Mouse (Mus musculus) ovary, postnatal 36 days (tissue): ENCODE measurements around the gene Wdr61.
"Not testable (repeated sequence)": the region's sequence is repeated elsewhere in the genome, so short reads cannot be mapped to it uniquely, and the experiment has no call there.

Experiments used
- DNase-seq: peaks from one replicate; pipeline ENCODE4 v3.0.0; 2022; ENCODE audit warnings: low spot score, mixed read lengths

Wdr61 gene

DNA sequence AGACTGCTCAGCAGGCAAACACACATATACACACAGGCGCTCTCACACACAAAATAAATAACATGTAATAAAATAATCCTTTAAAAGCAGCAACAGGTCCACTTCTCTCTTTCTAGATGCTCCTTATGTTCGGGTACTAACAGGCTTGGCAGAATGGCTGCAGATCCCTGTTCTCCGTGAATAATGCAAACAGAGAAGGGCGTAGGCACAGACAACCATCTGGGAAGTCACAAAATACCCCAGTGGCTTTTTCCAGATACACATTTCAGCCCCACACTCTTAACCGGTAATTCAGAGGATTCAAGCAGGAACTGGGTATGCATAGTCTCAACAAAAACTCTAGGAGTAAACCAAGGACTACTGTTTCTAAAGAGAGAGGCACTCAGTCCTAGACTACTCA, 8.0 kb downstream of the Wdr61 start:
- DNase-seq = no peak

DNA sequence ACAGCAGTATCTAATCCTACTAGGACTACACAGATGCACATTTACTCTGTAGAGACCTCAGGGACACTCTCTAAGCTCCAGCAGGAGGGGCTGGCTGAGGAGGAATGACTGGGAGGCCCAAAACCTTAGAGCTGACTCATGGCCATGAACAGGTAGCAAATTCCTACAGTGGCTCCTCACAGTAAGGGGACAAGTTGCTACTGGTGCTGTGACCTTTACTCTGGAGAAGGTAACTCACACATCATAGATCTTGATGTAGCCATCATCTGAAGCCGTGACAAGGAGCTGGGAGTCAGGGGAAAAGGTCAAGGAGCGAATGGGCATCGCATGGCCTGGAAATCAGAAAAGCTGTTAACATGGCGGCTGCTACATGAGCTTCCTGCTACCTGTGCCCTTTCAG, 11.7 kb downstream of the Wdr61 start:
- no peak for DNase-seq

DNA sequence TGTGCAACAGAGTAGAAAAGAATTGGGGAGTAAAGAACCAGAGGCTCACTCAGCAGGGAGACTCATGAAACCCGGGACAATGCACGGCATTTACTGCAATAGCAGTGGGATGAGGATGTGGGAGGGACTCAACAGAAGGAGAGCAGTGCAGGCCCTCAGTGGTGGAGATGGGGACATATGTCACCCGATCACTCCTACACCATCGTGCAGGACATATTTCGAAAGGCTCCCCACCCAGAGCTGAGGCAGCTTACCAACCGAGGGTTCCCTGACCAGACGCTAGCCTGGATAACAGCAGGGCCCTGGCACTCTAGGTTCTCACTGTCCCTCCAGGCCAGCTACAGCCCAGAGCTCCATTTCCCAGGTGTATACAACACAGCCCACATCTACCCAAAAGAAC, 12.2 kb downstream of the Wdr61 start:
- no peak for DNase-seq

DNA sequence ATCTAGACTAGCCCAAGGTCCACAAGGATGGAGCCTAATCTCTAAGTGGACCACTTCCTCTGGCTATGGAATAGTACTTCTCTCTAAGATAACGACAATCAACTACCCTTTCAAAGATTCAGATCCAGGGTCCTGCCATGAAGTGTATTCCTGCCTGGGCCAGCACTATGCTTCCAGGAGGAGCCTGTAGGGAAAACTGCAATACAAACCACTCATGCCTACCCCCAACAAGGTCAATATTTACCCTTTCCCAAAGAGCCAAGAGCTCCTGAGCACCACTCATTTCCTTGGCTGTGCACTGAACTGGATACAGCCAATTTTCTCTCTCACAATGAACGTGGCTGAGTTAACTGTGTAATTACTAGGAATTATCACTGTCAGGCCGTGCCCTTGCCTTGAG, 16.8 kb downstream of the Wdr61 start:
- DNase-seq = no peak

DNA sequence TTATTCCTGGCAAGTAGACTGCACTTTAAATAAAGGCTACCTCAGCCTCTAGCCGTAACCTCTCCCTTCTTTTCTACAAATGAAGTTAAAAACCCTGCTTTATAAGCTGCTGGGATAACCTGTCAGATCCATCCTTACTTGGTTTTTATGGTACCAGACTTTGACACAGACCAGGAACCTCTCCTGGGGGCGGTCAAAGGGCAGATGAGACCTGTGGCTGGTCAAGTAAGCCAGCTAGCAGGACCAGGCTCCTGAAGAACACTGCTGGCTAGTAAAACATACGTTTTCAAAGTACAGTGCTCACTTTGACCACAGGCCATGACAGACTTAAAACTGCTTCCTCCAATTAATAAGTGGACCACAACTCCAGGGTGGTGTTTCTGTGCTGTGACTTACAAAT, 18.5 kb downstream of the Wdr61 start:
- DNase-seq = no peak

DNA sequence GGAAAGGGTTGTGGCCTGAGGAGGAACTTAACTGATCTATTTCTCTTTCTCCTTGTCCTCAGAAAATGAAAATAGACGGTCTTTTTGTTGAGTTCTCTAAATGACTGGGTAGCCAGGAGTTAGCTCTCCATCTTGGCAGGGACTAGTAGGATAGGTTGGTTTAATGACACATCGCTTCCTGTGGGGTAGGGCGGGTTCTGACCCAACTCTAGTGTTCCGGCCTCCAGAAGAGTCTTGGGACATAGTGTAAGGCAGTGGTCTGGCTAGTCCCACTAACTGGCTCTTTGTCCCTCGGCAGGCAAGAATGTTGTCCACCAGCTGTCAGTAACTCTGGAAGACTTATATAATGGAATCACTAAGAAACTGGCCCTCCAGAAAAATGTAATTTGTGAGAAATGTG, 26.2 kb downstream of the Wdr61 start:
- no peak for DNase-seq

DNA sequence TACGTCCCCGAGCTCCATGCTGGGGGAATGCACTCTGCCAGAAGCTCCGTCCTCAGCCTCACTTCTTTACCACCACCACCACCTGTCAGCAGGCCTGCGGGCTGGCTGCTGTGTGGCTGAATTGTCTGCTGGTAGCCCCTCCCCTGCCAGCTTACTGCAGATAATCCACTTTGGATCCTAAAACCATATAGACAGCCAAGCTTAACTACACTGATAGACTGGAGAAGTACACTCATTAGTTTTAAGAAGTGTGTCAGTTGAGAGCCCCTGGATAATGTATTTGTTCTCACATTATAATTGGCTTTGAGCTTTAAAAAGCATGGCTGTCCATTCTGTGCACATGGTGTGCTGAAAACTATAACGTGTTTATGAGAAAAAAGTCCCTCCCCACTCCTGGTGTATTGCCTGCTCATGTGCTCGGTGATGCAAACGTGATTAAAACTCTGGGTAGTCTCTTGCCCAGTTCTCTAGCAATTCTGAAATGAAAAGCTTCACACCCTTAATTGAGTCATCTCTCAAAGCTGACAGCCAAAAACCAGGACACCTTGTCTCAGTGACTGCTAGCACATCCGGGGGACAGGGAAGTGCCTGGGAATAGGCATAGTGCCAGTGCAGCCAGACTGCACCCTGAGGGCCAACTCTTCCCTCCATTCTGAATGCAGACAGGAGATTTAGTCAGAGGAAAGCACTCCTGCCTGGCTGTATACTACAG, 26.9 kb downstream of the Wdr61 start:
- no peak for DNase-seq

DNA sequence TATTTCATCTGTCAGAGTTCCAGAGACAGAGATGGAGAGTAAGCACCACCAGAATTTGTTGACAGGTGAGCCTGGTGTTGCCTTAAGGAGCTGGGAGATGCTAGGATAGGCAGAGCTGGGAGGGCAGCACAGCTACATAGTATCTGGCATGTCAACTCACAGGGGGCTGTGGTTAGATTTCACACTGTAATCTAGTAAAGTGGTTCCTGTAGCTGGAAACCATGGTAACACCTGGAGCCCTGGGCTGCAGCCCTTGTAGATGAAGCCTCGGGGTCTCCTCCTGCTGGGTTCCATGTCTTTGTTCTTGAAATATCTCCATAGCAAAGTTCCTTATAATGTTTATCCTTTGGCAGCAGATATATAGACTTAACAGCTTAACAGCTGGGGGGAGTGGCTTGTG, 28.8 kb downstream of the Wdr61 start:
- no peak for DNase-seq

DNA sequence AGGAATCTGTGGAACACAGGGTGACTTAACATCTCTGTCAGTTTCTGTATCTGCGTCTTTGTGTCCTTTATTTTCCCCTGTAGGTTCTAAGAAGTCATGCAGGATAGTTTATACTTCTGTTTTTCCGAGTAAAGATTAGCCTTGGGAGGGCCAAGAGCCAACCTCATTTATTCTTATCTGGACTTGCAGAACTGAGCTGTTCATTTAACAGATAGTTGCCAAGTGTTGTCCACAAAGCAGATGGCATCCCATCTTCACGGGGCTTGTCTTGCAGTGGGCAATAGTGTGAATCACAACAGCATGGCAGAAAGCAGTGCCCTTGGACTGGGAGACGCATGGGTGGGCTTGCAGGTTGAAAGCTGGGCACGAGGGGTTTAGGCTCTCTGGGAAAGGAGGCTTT, 30.0 kb downstream of the Wdr61 start:
- no peak for DNase-seq

DNA sequence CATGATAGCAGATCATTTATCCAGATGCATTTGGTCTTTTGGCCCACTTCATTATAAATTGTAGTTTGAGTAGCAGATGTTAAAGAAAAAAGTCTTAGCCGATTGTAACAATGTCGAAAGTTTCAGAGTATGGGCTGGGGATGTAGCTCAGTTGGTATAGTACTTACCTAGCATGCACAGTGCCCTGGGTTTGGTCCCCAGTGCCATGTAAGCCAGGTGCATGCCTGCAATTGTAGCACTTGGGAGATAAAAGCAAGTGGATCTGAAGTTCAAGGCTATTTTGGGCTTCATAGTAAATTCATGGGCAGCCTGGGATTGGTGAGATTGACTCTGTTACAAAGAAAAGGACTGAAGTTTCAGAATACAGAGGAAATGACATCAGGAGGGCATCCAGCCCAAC, 31.7 kb downstream of the Wdr61 start:
- DNase-seq = no peak

DNA sequence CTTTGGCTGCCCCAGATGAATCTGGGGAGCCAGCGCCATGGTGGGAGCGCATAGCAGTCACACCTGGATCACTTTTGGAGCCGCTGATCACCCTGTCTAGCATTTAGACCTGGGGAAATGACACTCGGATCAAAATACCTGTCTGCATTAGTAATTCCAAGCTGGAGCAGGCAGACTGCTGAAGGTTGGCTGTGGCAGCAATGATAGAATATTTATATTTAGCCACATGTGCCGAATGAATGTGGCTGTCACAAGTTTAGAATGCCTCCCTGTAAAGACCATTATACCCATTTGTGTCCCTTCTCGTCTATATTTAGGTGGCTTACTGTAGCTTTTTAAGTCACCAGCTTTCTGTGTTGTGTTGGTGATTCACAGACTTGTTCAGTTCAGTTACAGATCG, 33.6 kb downstream of the Wdr61 start:
- no peak for DNase-seq

DNA sequence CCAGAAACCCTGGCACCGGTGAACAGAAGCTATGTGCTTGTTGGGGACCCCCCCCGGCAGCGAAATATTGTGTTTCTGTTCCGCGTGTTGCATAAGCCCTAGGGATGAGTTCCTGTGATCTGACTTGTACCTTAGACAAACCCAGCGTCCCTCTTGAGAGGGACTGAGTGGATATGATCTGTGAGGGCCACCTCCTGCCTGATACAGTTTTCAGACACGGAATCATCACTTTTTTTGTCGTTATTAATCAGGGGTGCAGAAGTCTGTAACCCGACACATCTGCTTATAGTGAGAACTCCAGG, 34.2 kb downstream of the Wdr61 start:
- no peak for DNase-seq

DNA sequence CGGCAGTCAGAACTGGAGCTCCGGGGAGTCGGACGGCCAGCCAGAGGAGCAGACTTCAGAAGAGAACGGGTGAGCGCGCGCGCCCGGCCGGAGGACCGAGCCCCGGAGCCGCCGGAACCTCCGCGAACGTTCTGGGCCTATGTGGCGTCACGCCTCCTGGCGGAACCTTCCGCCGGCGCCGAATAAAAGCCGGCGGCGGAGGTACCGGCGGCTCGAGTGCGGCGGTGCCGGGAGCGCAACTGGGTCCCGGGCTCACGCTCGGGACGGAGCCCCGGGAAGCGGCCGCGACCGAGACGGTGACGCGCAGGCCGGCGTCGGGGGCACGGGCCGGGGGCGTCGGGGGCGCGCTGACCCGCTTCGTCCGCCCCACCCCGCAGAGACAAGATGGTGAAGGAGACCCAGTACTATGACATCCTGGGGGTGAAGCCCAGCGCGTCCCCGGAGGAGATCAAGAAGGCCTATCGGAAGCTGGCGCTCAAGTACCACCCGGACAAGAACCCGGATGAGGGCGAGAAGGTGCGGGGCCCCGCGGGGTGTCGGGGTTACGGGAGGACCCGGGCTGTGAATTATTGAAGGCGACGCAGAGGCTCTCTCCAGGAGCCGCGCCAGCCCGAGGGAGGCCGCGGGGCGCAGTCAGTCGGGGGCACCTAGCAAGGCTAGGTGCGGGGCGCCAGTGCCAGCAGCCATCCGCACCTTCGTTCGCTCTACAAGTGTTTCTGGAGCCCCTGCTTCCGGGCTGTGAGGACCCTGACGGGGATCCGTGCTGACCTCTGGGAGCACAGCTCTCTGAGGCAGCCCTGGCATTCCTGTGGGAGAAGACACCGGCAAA, 34.8 kb downstream of the Wdr61 start:
- DNase-seq = peak; percentile 84

DNA sequence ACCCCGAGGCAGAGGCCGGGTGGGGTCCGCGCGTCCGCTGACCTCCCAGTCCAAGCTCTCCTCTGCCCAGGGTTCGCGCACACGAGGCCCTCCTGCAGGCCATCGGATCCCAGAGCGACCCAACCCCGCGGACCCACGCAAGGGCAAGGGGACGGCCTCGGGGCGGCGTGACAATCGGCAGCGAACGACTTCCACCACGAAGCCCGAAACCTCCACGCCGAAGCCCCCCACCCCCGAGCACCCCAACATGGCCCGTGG, 35.3 kb downstream of the Wdr61 start:
- DNase-seq = no peak

DNA sequence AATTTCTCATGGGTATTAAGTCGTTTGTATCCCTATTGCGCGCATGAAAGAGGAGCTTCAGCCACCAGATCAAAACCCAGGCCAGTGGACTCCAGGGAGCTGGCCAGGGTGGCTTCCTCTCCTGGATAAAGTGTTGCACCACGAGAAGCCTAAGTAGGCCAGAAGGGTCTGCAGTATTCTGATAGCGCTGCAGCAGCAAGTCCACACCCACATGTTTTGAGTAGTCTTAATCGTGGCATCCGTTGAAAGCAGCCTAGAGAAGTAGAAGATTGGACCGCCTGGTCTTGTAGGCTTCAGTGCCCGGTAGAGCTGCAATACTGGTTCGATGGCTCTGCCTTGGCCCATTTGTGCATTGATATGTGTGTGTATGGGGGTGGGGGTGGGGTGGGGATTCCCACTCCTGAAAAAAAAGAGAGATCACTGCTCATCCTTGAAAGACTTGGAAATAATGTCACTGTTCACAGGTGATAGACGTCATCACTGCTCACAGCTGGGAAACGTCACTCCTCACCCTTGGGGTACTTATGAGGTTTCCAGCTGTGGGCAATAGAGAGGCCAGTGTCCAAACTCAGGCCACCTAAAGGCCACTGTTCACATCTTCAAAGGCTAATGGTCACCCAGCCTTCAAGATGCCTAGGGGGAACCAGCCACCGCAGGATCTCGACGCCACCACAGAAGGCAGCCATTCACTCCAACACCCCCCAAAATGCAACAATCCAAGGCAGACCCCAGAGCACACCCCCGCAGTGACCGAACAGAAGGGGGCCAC, 35.8 kb downstream of the Wdr61 start, which contains the start of gene Dnaja4:
Gene Dnaja4, plus strand, starts transcription at position 556 of the 769 bp plus-strand sequence.
- no peak for DNase-seq

DNA sequence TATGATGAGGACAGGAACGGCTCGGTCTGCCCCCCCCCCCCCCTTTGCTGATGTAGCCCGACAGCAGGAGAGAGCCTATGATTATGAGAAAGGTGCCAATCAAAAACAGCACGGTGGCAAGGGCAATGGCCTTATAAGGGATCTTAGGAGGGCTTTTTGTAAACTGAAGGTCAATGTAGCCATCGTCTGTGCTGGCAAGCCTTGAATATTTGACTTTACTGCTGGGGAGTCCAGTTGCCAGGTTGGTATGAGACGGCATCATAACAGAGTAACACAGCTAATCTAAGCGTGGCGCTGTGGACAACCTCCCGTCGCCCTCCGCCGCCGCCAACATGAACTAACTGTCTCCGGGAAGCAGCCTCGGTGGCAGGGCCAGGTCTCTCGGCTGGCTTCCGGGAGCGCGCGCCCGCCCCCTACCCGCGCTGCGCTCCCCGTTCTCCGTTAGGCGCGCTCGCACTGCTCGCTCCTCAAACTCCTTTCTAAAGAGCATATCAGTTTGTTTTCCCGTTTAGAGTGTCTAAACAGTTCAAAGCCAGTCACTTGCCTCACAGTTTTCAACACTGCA, 43.0 kb downstream of the Wdr61 start:
- peak; percentile 46 for DNase-seq

DNA sequence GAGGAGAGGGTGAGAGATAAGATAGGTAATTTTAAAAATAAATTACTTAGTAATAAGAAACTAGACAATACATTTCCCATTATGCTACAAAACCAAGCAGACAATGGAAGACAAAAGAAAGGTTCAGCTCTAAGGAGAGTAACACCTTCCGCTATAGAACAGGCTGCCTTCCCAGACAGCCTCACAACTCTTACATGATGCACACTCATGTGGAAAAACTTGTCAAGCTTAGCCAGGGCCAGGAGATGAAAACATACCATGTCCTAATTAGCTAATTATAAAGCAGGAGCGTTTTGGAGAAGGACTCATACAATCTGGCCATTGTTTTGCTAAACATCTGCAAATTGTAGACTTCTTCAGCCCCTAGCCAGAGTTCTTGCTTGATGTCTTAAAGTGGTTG, 43.6 kb downstream of the Wdr61 start:
- DNase-seq = not testable (repeated sequence)

DNA sequence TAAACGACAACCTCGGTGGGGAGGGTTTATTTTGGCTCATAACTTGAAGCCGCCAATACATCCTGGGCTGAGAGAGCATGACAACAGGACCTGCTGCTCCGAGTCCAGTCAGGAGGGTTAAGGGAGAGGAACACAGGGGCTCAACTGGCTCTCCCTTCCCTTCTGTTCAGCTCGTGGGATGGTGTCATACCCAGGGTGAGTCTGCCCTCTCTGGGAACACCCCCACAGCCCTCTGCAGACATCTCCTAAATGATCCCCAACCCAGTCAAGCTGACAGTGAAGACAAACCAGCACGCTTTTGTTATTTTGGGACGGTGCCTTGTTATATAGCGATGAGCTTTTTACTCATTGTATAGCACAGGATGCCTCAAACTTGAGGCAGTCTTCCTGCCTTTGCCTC, 44.9 kb downstream of the Wdr61 start:
- DNase-seq = no peak

DNA sequence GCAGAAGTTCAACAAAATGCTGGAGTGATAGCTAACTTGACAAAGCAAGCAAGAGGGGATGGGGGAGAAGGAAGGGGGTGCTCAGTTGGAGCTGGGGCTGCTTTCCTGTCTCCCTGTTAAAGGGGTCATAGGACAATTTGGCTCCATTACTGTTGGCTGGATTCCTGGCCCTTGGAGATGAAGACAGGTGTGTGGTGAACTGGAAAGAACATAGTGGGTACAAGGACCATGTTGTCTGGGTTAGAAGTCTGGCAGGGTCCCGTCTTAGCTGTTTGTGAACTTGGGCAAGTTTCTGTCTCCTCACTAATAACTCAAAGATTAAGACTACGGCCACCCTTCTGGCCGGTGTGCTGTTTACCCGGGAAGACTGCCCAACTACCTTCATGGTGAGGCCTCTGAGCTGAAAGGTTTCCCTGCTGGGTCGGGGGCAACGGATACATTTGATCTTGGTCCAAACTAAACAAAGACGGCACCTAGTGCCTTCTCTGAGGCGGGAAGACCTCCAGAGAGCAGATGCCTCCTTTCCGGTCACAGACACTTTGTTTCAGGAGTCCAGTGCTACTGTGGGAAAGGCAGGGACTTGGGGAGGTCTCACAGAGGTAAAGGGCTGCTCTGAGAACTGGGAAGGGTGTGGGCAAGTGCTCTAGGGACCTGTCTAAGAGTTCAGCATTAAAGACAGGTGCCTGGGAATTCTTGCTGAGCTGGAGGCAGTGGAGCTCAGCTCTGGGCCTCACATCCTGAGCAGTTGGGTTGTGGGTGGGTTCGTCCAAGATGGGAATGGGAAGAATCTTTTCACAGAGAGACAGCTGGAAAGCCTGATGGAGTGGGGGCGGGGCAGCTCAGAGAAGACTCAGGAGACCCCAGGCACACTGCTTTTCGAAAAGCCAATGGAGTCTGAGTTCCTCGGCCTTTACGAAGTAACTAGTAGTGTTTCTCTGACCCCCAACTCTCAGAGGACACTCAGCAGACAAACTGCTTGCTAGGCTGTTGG, 46.8 kb downstream of the Wdr61 start:
- DNase-seq = no peak

DNA sequence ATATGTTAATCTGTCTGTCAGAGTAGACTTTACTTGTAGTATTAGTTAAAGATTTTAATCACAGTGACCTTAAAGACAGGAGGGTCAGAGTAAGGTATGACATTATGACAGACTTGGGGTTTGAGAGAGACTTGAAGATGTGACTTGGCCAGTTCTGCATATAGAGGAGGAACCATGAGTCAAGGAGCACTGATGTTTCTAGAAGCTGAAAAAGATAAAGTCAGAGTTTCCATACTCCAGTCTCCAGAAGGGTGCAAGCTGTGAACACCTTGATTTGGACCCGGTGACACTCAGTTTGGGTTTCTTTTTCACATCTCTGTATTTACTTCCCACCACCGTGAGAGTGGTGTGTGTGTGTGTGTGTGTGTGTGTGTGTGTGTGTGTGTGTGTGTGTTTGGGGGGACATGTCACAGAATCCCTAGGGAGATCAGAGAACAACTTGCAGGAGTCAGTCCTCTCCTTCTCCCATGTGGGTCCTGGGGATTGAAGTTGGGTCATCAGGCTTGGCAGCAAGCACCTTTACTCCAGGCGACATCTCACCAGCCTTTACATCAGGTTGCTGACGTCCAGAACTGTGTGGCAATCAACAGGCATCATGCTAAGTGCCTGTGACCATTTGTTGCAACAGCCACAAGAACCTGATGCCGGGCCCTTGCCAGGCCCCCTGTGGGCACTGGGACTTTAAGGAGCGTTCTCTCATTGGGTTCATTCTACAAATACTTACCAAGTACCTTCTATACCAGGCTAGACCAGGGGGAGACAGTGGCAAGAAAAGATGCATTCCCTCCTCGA, 50.3 kb downstream of the Wdr61 start:
- DNase-seq = no peak

DNA sequence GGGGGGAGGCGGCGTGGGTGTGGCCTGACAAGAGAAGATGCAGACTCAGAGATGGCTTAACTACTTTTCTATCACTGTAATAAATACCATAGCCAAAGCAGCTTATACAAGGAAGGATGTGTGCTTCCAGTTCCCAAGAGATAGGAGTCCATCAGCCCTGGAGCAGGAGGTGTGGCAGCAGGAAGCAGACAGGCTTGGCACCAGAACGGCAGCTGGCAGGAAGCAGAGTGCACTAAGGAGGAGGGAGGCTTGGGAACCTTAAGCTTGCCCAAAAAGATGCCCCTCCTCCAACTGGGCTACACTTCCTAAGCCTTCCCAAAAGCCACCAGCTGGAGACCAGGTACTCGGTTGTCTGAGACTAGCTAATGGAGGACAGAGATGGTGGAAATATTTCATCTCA, 51.5 kb downstream of the Wdr61 start:
- no peak for DNase-seq
